Mouse (Mus musculus) E14TG2a.4 (cell line): ENCODE results near the gene Ap3d1.

Experiments
- H3K27me3 ChIP-seq: 2 replicates; pipeline ENCODE4 v1.6.1; 2014; ENCODE audit warnings: low read length, control low read depth; ENCODE audit not compliant: insufficient read depth
- H3K36me3 ChIP-seq: 2 replicates; pipeline ENCODE4 v1.6.1; 2014; ENCODE audit warnings: low read length, control low read depth; ENCODE audit not compliant: insufficient read depth
- H3K4me1 ChIP-seq: replicated peaks from 2 replicates; pipeline ENCODE4 v1.6.1; 2014; ENCODE audit warnings: low read depth, low read length, control low read depth
- H3K4me3 ChIP-seq: replicated peaks from 2 replicates; pipeline ENCODE4 v1.5.1; 2014; ENCODE audit warnings: mild to moderate bottlenecking, low read length
- H3K9me3 ChIP-seq: 2 replicates; pipeline ENCODE4 v1.6.1; 2014; ENCODE audit warnings: low read length, control low read depth
- CTCF ChIP-seq: conservative IDR thresholded peaks from 2 replicates; pipeline ENCODE4 v1.5.1; 2014; ENCODE audit warnings: low read length
- NANOG ChIP-seq: IDR thresholded peaks from 2 replicates; pipeline ENCODE4 v1.6.1; 2014; ENCODE audit warnings: borderline replicate concordance, low read length, mixed read lengths
- POU5F1 ChIP-seq: IDR thresholded peaks from 2 replicates; pipeline ENCODE4 v1.6.1; 2014; ENCODE audit warnings: low read length, borderline replicate concordance

Ap3d1 gene

GRCm38 (mm10) chr10:80741146-80741545 is 918 bp downstream of the Ap3d1 start:
- peak overlapping the region; percentile 98 for H3K4me3 ChIP-seq
- TF ChIP-seq POU5F1, result no peak
- no peak for TF ChIP-seq CTCF
- no peak for TF ChIP-seq NANOG
- no peaks in the 10 kb centered on the region for H3K9me3 ChIP-seq
- H3K27me3 ChIP-seq, result no peaks in the 10 kb centered on the region
- peaks cover 35% of the 10 kb centered on the region for H3K36me3 ChIP-seq
- H3K4me1 ChIP-seq, result peaks cover 68% of the 10 kb centered on the region

GRCm38 (mm10) chr10:80738657-80739056 is 3.4 kb downstream of the Ap3d1 start:
- Histone ChIP-seq H3K4me3 (no peak overlapping the region), H3K4me1 (peaks cover 61% of the 10 kb centered on the region), H3K9me3 (no peaks in the 10 kb centered on the region), H3K27me3 (no peaks in the 10 kb centered on the region), H3K36me3 (peaks cover 59% of the 10 kb centered on the region)
- TF ChIP-seq POU5F1 (no peak), CTCF (peak; percentile 38)

GRCm38 (mm10) chr10:80736731-80737130 is 5.3 kb downstream of the Ap3d1 start:
- Histone ChIP-seq H3K9me3 (no peaks in the 10 kb centered on the region), H3K4me3 (no peak overlapping the region), H3K27me3 (no peaks in the 10 kb centered on the region), H3K4me1 (peaks cover 64% of the 10 kb centered on the region), H3K36me3 (peaks cover 78% of the 10 kb centered on the region)
- TF ChIP-seq POU5F1, result no peak

- H3K27me3 ChIP-seq, result no peaks in the 10 kb centered on the region
- no peak for TF ChIP-seq POU5F1
- no peak overlapping the region for H3K4me3 ChIP-seq
- no peaks in the 10 kb centered on the region for H3K9me3 ChIP-seq
- peaks cover 99% of the 10 kb centered on the region for H3K36me3 ChIP-seq
- peaks cover 68% of the 10 kb centered on the region for H3K4me1 ChIP-seq
These were observed 9.4 kb downstream of the Ap3d1 start for GRCm38 (mm10) chr10:80732611-80733101.

- Histone ChIP-seq H3K9me3 (no peaks in the 10 kb centered on the region), H3K4me1 (peaks cover 68% of the 10 kb centered on the region), H3K36me3 (peaks cover 100% of the 10 kb centered on the region), H3K27me3 (no peaks in the 10 kb centered on the region), H3K4me3 (no peak overlapping the region)
- TF ChIP-seq NANOG, result no peak
These were observed 14.5 kb downstream of the Ap3d1 start for GRCm38 (mm10) chr10:80727369-80728127.

GRCm38 (mm10) chr10:80717281-80717680 is 24.8 kb downstream of the Ap3d1 start:
- Histone ChIP-seq H3K4me3 (no peak overlapping the region), H3K27me3 (no peaks in the 10 kb centered on the region), H3K36me3 (peaks cover 100% of the 10 kb centered on the region), H3K4me1 (0 out of 2 replicates have a peak, but pooled peaks cover 10% of the 10 kb centered on the region), H3K9me3 (no peaks in the 10 kb centered on the region)
- TF ChIP-seq CTCF, result no peak
- TF ChIP-seq NANOG, result no peak
- no peak for TF ChIP-seq POU5F1

- H3K27me3 ChIP-seq, result no peaks in the 10 kb centered on the region
- H3K36me3 ChIP-seq, result peaks cover 100% of the 10 kb centered on the region
- H3K9me3 ChIP-seq, result no peaks in the 10 kb centered on the region
- H3K4me1 ChIP-seq, result peaks cover 10% of the 10 kb centered on the region; the same call in 1 of the 2 replicates
- no peak overlapping the region for H3K4me3 ChIP-seq
- TF ChIP-seq NANOG, result no peak
- TF ChIP-seq POU5F1, result no peak
- TF ChIP-seq CTCF, result no peak
These were observed 31.2 kb downstream of the Ap3d1 start for GRCm38 (mm10) chr10:80710834-80711233.

GRCm38 (mm10) chr10:80705479-80705878 is 36.6 kb downstream of the Ap3d1 start:
- Histone ChIP-seq H3K9me3 (no peaks in the 10 kb centered on the region), H3K27me3 (no peaks in the 10 kb centered on the region), H3K4me3 (no peak overlapping the region), H3K36me3 (peaks cover 68% of the 10 kb centered on the region), H3K4me1 (peaks cover 43% of the 10 kb centered on the region)
- no peak for TF ChIP-seq CTCF
- TF ChIP-seq NANOG, result no peak
- TF ChIP-seq POU5F1, result no peak

- TF ChIP-seq POU5F1 (no peak), NANOG (no peak), CTCF (no peak)
- Histone ChIP-seq H3K27me3 (no peaks in the 10 kb centered on the region), H3K4me1 (peaks cover 48% of the 10 kb centered on the region), H3K9me3 (no peaks in the 10 kb centered on the region), H3K4me3 (no peak overlapping the region), H3K36me3 (peaks cover 64% of the 10 kb centered on the region)
These were observed 37.0 kb downstream of the Ap3d1 start for GRCm38 (mm10) chr10:80705033-80705432.
